Mouse (Mus musculus) ES-CJ7 (cell line): Measurements from ENCODE around the gene Plppr3.

ENCODE experiments used
- DNase-seq: peaks from one replicate; pipeline ENCODE4 v3.0.0; 2011; ENCODE audit warnings: low read depth, low spot score

The Plppr3 gene

GRCm38 (mm10) chr10:79866601-79867000, 7.8 kb downstream of the Plppr3 start:
- no peak for DNase-seq

GRCm38 (mm10) chr10:79865801-79866295, 8.6 kb downstream of the Plppr3 start:
- DNase-seq, result no peak

- DNase-seq, result no peak
Observed at GRCm38 (mm10) chr10:79865189-79865601, 9.2 kb downstream of the Plppr3 start.

DNA sequence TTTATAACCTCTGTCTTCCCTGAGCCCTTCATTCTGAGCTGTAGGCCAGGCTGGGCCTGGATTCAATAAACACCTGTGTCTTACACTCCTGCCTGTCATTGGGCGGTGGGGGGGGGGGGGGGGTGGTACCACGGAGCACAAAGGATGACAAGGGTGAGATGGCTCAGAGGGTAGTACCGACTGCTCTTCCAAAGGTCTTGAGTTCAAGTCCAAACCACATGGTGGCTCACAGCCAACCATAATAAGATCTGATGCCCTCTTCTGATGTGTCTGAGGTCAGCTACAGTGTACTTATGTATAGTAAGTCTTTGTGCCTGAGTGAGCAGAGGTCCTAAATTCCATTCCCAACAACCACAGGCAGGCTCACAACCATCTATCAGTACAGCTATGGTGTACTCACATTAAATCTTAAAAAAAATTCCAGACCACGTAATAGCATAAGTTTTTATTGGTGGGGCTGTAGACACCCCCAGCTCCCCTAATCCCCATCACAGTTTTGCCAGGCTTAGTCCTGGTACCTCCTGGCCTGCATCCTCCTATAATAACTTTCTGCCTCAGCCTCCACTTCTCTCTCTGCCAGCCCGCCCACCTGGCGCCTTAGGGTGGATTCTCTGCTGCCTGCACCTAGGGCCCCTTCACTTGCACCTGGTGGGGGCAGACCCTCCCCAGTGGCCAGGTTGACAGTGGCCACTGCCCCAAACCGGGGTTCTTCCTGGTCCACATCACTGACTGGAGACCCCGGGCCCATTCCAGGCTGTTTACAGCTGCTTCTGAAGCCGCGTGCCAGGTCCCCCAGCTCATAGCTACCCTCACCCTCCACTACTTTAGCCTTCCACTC, 9.9 kb downstream of the Plppr3 start:
- no peak for DNase-seq

DNA sequence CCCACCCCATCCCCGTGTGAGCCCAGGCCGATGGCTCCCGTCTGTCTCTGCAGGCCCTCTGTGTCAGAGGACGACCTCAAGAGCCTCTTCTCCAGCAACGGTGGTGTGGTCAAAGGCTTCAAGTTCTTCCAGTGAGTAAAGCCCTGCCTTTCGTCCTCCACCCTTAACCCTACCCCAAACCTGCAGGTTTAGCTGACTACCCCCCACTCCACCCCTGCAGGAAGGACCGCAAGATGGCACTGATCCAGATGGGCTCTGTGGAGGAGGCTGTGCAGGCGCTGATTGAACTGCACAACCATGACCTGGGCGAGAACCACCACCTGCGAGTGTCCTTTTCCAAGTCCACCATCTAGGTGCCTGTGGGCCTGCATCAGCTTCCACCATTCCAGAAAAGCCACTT, 11.5 kb downstream of the Plppr3 start:
- no peak for DNase-seq

DNA sequence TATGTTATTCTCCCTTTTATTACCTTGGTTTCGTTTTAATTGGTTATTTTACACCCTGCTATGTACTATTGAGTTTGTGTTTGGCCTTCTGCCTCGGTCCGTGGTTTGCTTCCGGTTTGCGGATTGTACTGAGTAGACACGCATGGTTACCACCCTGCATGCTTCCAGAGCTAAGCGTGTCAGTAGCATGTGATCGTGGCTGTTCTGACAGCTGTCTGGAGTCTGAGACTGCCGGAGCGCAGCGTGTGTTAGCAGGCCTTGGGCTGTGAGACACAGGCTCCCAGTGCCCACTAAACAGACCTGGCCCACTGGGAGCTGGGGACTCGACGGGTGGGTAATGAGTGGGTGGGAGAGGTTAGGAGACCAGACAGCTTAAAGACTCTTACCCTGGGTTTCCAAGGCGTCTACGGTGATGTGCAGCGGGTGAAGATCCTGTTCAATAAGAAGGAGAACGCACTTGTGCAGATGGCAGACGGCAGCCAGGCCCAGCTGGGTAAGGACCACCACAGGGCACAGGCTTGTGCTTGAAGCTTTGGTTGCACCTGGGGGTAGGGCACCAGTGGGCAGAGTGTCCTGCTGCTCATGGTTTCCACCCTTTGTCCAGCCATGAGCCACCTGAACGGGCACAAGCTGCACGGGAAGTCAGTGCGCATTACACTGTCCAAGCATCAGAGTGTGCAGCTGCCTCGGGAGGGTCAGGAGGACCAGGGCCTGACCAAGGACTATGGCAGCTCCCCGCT, 12.2 kb downstream of the Plppr3 start:
- DNase-seq, result no peak

GRCm38 (mm10) chr10:79861230-79862048, 13.0 kb downstream of the Plppr3 start:
- DNase-seq, result peak; percentile 65

- DNase-seq, result no peak
Observed at GRCm38 (mm10) chr10:79860079-79860911, 14.1 kb downstream of the Plppr3 start.

- no peak for DNase-seq
Observed at GRCm38 (mm10) chr10:79859116-79859515, 15.3 kb downstream of the Plppr3 start.

- no peak for DNase-seq
Observed at GRCm38 (mm10) chr10:79858416-79859074, 15.9 kb downstream of the Plppr3 start.

- DNase-seq, result no peak
Observed at GRCm38 (mm10) chr10:79857894-79858293, 16.5 kb downstream of the Plppr3 start.

DNA sequence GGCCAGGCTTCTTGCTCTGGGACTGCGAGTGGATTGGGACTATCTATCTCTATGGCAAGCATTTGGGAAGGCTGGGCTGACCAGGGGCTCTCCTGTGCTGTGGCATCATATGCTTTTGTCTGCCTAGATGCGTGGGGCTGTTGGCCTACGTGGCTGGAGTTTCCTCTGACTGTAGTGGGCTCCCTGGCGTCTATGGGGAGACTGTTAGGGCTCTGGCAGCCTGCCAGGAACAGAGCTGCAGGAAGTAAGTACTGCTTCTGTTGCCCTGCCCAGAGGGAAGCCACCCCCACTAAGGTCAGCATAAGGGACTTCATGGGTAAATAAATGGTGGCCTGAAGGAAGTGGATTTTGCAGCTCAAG, 17.0 kb downstream of the Plppr3 start:
- no peak for DNase-seq

GRCm38 (mm10) chr10:79856704-79857451, 17.6 kb downstream of the Plppr3 start:
- DNase-seq, result no peak

GRCm38 (mm10) chr10:79856280-79856679, 18.2 kb downstream of the Plppr3 start:
- DNase-seq, result no peak

DNA sequence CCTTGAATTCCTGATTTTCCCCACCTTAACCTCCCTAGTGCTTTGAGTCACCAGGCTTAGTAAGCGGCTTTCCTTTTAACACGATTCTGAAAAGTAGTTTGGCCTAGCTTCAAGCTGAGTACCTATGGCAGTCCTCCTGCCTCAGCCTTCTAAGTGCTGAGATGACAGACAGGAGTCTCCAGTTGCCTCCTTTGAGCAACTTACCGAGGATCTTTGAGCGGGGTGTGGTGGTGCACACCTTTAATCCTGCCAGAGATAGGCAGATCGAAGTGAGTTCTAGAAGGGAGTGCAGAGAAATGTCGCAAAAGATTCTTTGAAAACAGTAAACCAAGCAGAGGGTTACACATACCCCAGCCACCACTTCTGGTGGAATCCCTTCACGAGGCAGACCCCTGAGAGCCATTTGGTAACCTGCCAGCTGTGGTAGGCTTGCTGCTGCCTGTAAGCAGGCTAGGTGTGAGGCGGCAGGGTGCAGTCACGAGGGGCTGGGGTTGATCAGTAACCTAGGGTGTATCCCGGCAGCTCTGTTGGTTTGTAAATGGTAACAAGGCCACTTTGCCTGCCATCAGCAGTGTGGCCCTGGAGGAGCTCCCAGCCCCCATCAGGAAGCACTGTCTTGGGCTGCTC, 18.8 kb downstream of the Plppr3 start:
- peak; percentile 62 for DNase-seq

- DNase-seq, result peak; percentile 82
Observed at GRCm38 (mm10) chr10:79854801-79855541, 19.5 kb downstream of the Plppr3 start.

DNA sequence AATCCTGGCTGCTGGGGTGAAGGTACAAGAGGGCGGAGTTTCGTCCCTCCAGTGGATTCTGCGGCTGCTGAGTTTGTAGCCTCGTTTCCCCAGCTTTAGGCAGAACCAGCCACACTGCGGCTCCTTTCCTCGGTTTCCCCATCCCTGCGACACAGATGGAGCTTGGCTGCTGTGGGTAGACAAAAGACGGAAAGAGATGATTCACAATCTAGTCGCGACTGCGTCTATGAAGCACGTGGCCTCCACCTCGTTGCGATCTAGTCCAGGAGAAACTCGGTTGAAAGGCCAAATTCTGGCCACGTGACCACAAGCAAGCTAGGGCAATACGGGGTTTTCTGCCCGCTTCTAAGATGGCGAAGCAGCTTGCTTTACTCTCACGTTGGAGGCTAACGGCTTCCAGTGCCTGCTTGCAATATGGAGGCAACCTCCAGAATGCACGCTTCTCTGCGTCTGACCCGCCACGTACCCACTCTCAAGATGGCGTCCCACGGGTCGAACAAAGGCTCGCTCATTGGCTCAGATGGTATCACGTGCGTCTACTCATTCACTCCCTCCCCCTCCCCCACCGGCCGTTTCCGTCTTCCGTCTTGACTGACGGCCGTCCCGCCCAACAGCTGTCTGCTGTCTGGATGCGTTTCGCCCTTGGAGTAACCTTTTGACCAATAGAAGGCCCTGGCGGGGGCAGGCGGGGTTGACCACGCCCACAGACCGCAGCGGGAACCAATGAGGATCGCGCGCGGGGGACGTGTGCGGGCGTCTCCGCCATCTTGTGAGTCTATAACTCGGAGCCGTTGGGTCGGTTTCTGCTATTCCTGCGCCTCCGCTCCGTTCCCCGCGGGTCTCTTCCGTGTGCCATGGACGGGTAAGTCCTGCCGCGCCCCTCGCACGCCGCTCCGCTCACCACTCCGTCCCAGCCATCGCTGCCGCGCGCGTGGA, 20.3 kb downstream of the Plppr3 start, which contains the start of gene Ptbp1:
Gene Ptbp1, plus strand, starts transcription at position 568 of the 936 bp plus-strand sequence.
- DNase-seq, result peak; percentile 100
